Mouse (Mus musculus) hindbrain, embryonic 12.5 days (tissue): Measurements from ENCODE around the gene Tnip1. TPM values are rescaled to one million over a fixed set of nuclear protein-coding genes. Genes with fewer than 3 reads are reported as not detected.
A peak's percentile ranks its signal among the peaks of the same experiment; 100 is the strongest.

ENCODE experiments used
- ATAC-seq: fragments of 200-750 bp; cut with Nextera tagmentation; 2 replicates; pipeline ENCODE4 v1.8.0; 2017; ENCODE audit warnings: moderate TSS enrichment; ENCODE audit not compliant: low FRiP score
- H3K27ac ChIP-seq: fragments of 300-500 bp; sonication (generic); 2 replicates; pipeline ENCODE4 v1.5.1; 2016; ENCODE audit warnings: mild to moderate bottlenecking
- H3K27me3 ChIP-seq: fragments of 300-500 bp; sonication (generic); 2 replicates; pipeline ENCODE4 v1.6.1; 2016; ENCODE audit warnings: mild to moderate bottlenecking
- H3K36me3 ChIP-seq: fragments of 300-500 bp; sonication (generic); 2 replicates; pipeline ENCODE4 v1.6.1; 2016; ENCODE audit warnings: mild to moderate bottlenecking
- H3K4me1 ChIP-seq: fragments of 300-500 bp; sonication (generic); 2 replicates; pipeline ENCODE4 v1.6.1; 2016
- H3K4me2 ChIP-seq: fragments of 300-500 bp; sonication (generic); replicated peaks from 2 replicates; pipeline ENCODE4 v1.6.1; 2016; ENCODE audit warnings: mild to moderate bottlenecking
- H3K4me3 ChIP-seq: fragments of 300-500 bp; sonication (generic); 2 replicates; pipeline ENCODE4 v1.5.1; 2016; ENCODE audit warnings: mild to moderate bottlenecking
- H3K9ac ChIP-seq: fragments of 300-500 bp; sonication (generic); 2 replicates; pipeline ENCODE4 v1.6.1; 2016; ENCODE audit warnings: mild to moderate bottlenecking, moderate library complexity
- H3K9me3 ChIP-seq: fragments of 300-500 bp; sonication (generic); replicated peaks from 2 replicates; pipeline ENCODE4 v1.6.1; 2016; ENCODE audit warnings: mild to moderate bottlenecking
- WGBS: fragments of 180-500 bp; shearing (Covaris S2); methylation state at CpG from one replicate; pipeline ENCODE4 v1.1.7; 2016; 5-methylcytosine and 5-hydroxymethylcytosine counted together
- polyA plus RNA-seq: library from polyadenylated mRNA; unstranded; fragments of >200 nt; fragmentation: Nextera tagmentation; extraction: Ambion mirVana; gene quantifications from 2 replicates; pipeline ENCODE4 v1.2.1, GENCODE M21; 2016

The Tnip1 gene
- 19.0 and 20.8 TPM in 2 replicates for polyA plus RNA-seq

GRCm38 (mm10) chr11:54962810-54963209 is at the start of gene Tnip1:
TSS of gene Tnip1 (minus strand) at chr11:54962917.
- whole genome bisulfite sequencing, result 33% methylated on average over 6 of the region's 6 CpGs
- Histone ChIP-seq H3K9me3 (no peaks in the 10 kb centered on the region), H3K4me2 (no peak within 1 kb of the TSS), H3K36me3 (no peaks in the 10 kb centered on the region), H3K4me3 (no peak within 1 kb of the TSS), H3K27me3 (no peaks in the 10 kb centered on the region), H3K9ac (no peak within 1 kb of the TSS), H3K27ac (no peak within 1 kb of the TSS), H3K4me1 (no peaks in the 10 kb centered on the region)
- no peak for ATAC-seq

- H3K9ac ChIP-seq, result no peak overlapping the region
- 85% methylated on average over 3 of the region's 3 CpGs for WGBS
- H3K27me3 ChIP-seq, result no peaks in the 10 kb centered on the region
- peaks cover 10% of the 10 kb centered on the region for H3K4me1 ChIP-seq
- H3K4me2 ChIP-seq, result no peak overlapping the region
- ATAC-seq, result no peak
- no peaks in the 10 kb centered on the region for H3K9me3 ChIP-seq
- H3K4me3 ChIP-seq, result no peak overlapping the region
- H3K27ac ChIP-seq, result no peak overlapping the region
- H3K36me3 ChIP-seq, result peaks cover 13% of the 10 kb centered on the region; the same call in 1 of the 2 replicates
Observed at GRCm38 (mm10) chr11:55011440-55011839, 48.7 kb upstream of the Tnip1 start.

- Histone ChIP-seq H3K27ac (no peak overlapping the region), H3K27me3 (no peaks in the 10 kb centered on the region), H3K9ac (no peak overlapping the region), H3K4me1 (no peaks in the 10 kb centered on the region), H3K4me2 (no peak overlapping the region), H3K9me3 (no peaks in the 10 kb centered on the region), H3K36me3 (peaks cover 19% of the 10 kb centered on the region; the same call in 1 of the 2 replicates), H3K4me3 (no peak overlapping the region)
- no peak for ATAC-seq
- 76% methylated on average over 6 of the region's 6 CpGs for WGBS
Observed at GRCm38 (mm10) chr11:55008230-55008629, 45.5 kb upstream of the Tnip1 start.

GRCm38 (mm10) chr11:55005684-55006083 is 43.0 kb upstream of the Tnip1 start:
- H3K4me1 ChIP-seq, result no peaks in the 10 kb centered on the region
- H3K4me2 ChIP-seq, result no peak overlapping the region
- H3K9ac ChIP-seq, result no peak overlapping the region
- no peak overlapping the region for H3K27ac ChIP-seq
- no peak for ATAC-seq
- peaks cover 22% of the 10 kb centered on the region for H3K36me3 ChIP-seq
- no peaks in the 10 kb centered on the region for H3K9me3 ChIP-seq
- H3K27me3 ChIP-seq, result no peaks in the 10 kb centered on the region
- 89% methylated on average over 5 of the region's 5 CpGs for WGBS
- H3K4me3 ChIP-seq, result no peak overlapping the region

- no peak overlapping the region for H3K27ac ChIP-seq
- no peaks in the 10 kb centered on the region for H3K4me1 ChIP-seq
- no peaks in the 10 kb centered on the region for H3K27me3 ChIP-seq
- no peak overlapping the region for H3K4me2 ChIP-seq
- H3K9ac ChIP-seq, result no peak overlapping the region
- peaks cover 21% of the 10 kb centered on the region for H3K36me3 ChIP-seq
- WGBS, result 76% methylated on average over 7 of the region's 7 CpGs
- ATAC-seq, result no peak
- no peaks in the 10 kb centered on the region for H3K9me3 ChIP-seq
- no peak overlapping the region for H3K4me3 ChIP-seq
Observed at GRCm38 (mm10) chr11:55004970-55005502, 42.3 kb upstream of the Tnip1 start.

- H3K4me3 ChIP-seq, result no peak overlapping the region
- H3K36me3 ChIP-seq, result peaks cover 12% of the 10 kb centered on the region
- H3K9ac ChIP-seq, result no peak overlapping the region
- WGBS, result 67% methylated on average over 2 of the region's 2 CpGs
- H3K4me1 ChIP-seq, result no peaks in the 10 kb centered on the region
- H3K4me2 ChIP-seq, result no peak overlapping the region
- no peaks in the 10 kb centered on the region for H3K27me3 ChIP-seq
- no peak for ATAC-seq
- no peak overlapping the region for H3K27ac ChIP-seq
- H3K9me3 ChIP-seq, result no peaks in the 10 kb centered on the region
Observed at GRCm38 (mm10) chr11:54998708-54999107, 36.0 kb upstream of the Tnip1 start.

- Histone ChIP-seq H3K9me3 (no peaks in the 10 kb centered on the region), H3K4me3 (no peak overlapping the region), H3K27me3 (no peaks in the 10 kb centered on the region), H3K4me1 (no peaks in the 10 kb centered on the region), H3K9ac (no peak overlapping the region), H3K36me3 (peaks cover 12% of the 10 kb centered on the region), H3K4me2 (no peak overlapping the region), H3K27ac (no peak overlapping the region)
- ATAC-seq, result peak; percentile 54
- WGBS, result 6% methylated on average over 12 of the region's 12 CpGs
Observed at GRCm38 (mm10) chr11:54998284-54998683, 35.6 kb upstream of the Tnip1 start.

- ATAC-seq, result no peak
- Histone ChIP-seq H3K4me2 (no peak overlapping the region), H3K36me3 (peaks cover 8% of the 10 kb centered on the region), H3K4me3 (no peak overlapping the region), H3K27me3 (no peaks in the 10 kb centered on the region), H3K9me3 (no peaks in the 10 kb centered on the region), H3K27ac (no peak overlapping the region), H3K4me1 (no peaks in the 10 kb centered on the region), H3K9ac (no peak overlapping the region)
- 63% methylated on average over 7 of the region's 7 CpGs for WGBS
Observed at GRCm38 (mm10) chr11:54996176-54996575, 33.5 kb upstream of the Tnip1 start.

GRCm38 (mm10) chr11:54989920-54990319 is 27.2 kb upstream of the Tnip1 start:
- no peak for ATAC-seq
- Histone ChIP-seq H3K27ac (no peak overlapping the region), H3K4me2 (no peak overlapping the region)

GRCm38 (mm10) chr11:54988754-54989349 is 26.1 kb upstream of the Tnip1 start:
- WGBS, result 84% methylated on average over 8 of the region's 8 CpGs
- H3K9ac ChIP-seq, result no peak overlapping the region

More at GRCm38 (mm10) chr11:54989920-54990319, 27.2 kb upstream of the Tnip1 start:
- H3K9ac ChIP-seq, result no peak overlapping the region
- no peaks in the 10 kb centered on the region for H3K27me3 ChIP-seq
- H3K4me1 ChIP-seq, result 0 out of 2 replicates have a peak, but pooled peaks cover 2% of the 10 kb centered on the region
- no peak overlapping the region for H3K4me3 ChIP-seq
- H3K36me3 ChIP-seq, result peaks cover 4% of the 10 kb centered on the region; the same call in 1 of the 2 replicates
- H3K9me3 ChIP-seq, result no peaks in the 10 kb centered on the region

GRCm38 (mm10) chr11:54987974-54988373 is 25.3 kb upstream of the Tnip1 start:
- 81% methylated on average over 1 of the region's 1 CpGs for WGBS
- H3K27me3 ChIP-seq, result no peaks in the 10 kb centered on the region
- no peak overlapping the region for H3K9ac ChIP-seq
- no peak overlapping the region for H3K4me2 ChIP-seq
- no peak overlapping the region for H3K4me3 ChIP-seq
- no peak overlapping the region for H3K27ac ChIP-seq
- H3K36me3 ChIP-seq, result peaks cover 4% of the 10 kb centered on the region; the same call in 1 of the 2 replicates
- 0 out of 2 replicates have a peak, but pooled peaks cover 2% of the 10 kb centered on the region for H3K4me1 ChIP-seq
- no peaks in the 10 kb centered on the region for H3K9me3 ChIP-seq
- no peak for ATAC-seq

More at GRCm38 (mm10) chr11:54988754-54989349, 26.1 kb upstream of the Tnip1 start:
- Histone ChIP-seq H3K27me3 (no peaks in the 10 kb centered on the region), H3K4me1 (0 out of 2 replicates have a peak, but pooled peaks cover 2% of the 10 kb centered on the region), H3K27ac (no peak overlapping the region), H3K4me2 (no peak overlapping the region), H3K9me3 (no peaks in the 10 kb centered on the region), H3K4me3 (no peak overlapping the region), H3K36me3 (peaks cover 4% of the 10 kb centered on the region; the same call in 1 of the 2 replicates)
- ATAC-seq, result no peak

- no peaks in the 10 kb centered on the region for H3K27me3 ChIP-seq
- no peaks in the 10 kb centered on the region for H3K4me1 ChIP-seq
- 77% methylated on average over 3 of the region's 3 CpGs for WGBS
- H3K36me3 ChIP-seq, result peaks cover 10% of the 10 kb centered on the region
- no peak overlapping the region for H3K4me2 ChIP-seq
- H3K9me3 ChIP-seq, result no peaks in the 10 kb centered on the region
- ATAC-seq, result no peak
- no peak overlapping the region for H3K4me3 ChIP-seq
- H3K27ac ChIP-seq, result no peak overlapping the region
- no peak overlapping the region for H3K9ac ChIP-seq
Observed at GRCm38 (mm10) chr11:54985086-54985485, 22.4 kb upstream of the Tnip1 start.

- ATAC-seq, result no peak
- Histone ChIP-seq H3K4me2 (no peak overlapping the region), H3K36me3 (peaks cover 10% of the 10 kb centered on the region), H3K4me3 (no peak overlapping the region), H3K9me3 (no peaks in the 10 kb centered on the region), H3K4me1 (no peaks in the 10 kb centered on the region), H3K9ac (no peak overlapping the region), H3K27me3 (no peaks in the 10 kb centered on the region), H3K27ac (no peak overlapping the region)
- WGBS, result 63% methylated on average over 4 of the region's 4 CpGs
Observed at GRCm38 (mm10) chr11:54984581-54984980, 21.9 kb upstream of the Tnip1 start.
